Mouse (Mus musculus) CH12.LX (cell line): ENCODE measurements around the gene Psmb9. TPM values are rescaled to one million over a fixed set of nuclear protein-coding genes. Genes with fewer than 3 reads are reported as not detected.

ENCODE experiments used
- DNase-seq: peaks from one replicate; pipeline ENCODE4 v3.0.0-alpha.2; 2013; ENCODE audit errors: extremely low read depth
- H3K27ac ChIP-seq: 2 replicates; pipeline ENCODE4 v1.5.1; 2012; ENCODE audit warnings: low read depth, mild to moderate bottlenecking, control low read depth, moderate library complexity; ENCODE audit not compliant: insufficient read depth
- H3K27me3 ChIP-seq: replicated peaks from 2 replicates; pipeline ENCODE3; 2012; ENCODE audit warnings: inconsistent platforms
- H3K36me3 ChIP-seq, 2 experiments: replicated peaks in 1 of 2; 2 replicates each; pipeline versions ENCODE3 to v1.6.1; 2012; ENCODE audit warnings: inconsistent platforms in 1 of 2, low read length in 1 of 2, mild to moderate bottlenecking in 1 of 2, mixed read lengths in 1 of 2, moderate library complexity in 1 of 2; ENCODE audit not compliant: control insufficient read depth in 1 of 2, insufficient read depth in 1 of 2
- H3K4me1 ChIP-seq, 2 experiments: 2 replicates each; pipeline ENCODE4 v1.6.1; 2012; ENCODE audit warnings: inconsistent platforms in 1 of 2, moderate library complexity in 1 of 2; ENCODE audit not compliant: insufficient read depth in 2 of 2, control insufficient read depth in 1 of 2
- H3K4me2 ChIP-seq: 2 replicates; pipeline ENCODE4 v1.6.1; 2012; ENCODE audit warnings: low read depth, mild to moderate bottlenecking, control low read depth; ENCODE audit not compliant: poor library complexity, insufficient read depth, severe bottlenecking
- H3K4me3 ChIP-seq, 3 experiments: fragments of 150-350 bp in 1 of 3; sonication (generic) in 1 of 3; replicated peaks in 1 of 3; 2 replicates each; pipeline versions ENCODE3 to v1.5.1; 2011 to 2012; ENCODE audit warnings: low read depth in 2 of 3, low read length in 2 of 3, mild to moderate bottlenecking in 2 of 3, moderate library complexity in 2 of 3, control low read depth in 1 of 3, improper control_type of control experiment in 1 of 3, inconsistent platforms in 1 of 3, mixed read lengths in 1 of 3; ENCODE audit not compliant: poor library complexity in 1 of 3
- H3K79me2 ChIP-seq: replicated peaks from 2 replicates; pipeline ENCODE4 v1.6.1; 2012; ENCODE audit warnings: mild to moderate bottlenecking, moderate library complexity; ENCODE audit not compliant: control insufficient read depth, poor library complexity, insufficient read depth, severe bottlenecking; ENCODE audit errors: extremely low read depth
- H3K9ac ChIP-seq: 2 replicates; pipeline ENCODE4 v1.6.1; 2012; ENCODE audit warnings: low read depth, mild to moderate bottlenecking, control low read depth, moderate library complexity; ENCODE audit not compliant: insufficient read depth
- H3K9me3 ChIP-seq: replicated peaks from 2 replicates; pipeline ENCODE3; 2012; ENCODE audit warnings: low read length, inconsistent platforms, mixed read lengths
- CTCF ChIP-seq, 2 experiments: IDR thresholded peaks in 1 of 2; conservative IDR thresholded peaks in 1 of 2; 2 replicates each; pipeline ENCODE4 v1.5.1; 2011 to 2012; ENCODE audit warnings: low read depth in 2 of 2, low read length in 2 of 2, improper control_type of control experiment in 1 of 2, inconsistent platforms in 1 of 2, mild to moderate bottlenecking in 1 of 2, moderate library complexity in 1 of 2
- ELF1 ChIP-seq: IDR thresholded peaks from 2 replicates; pipeline ENCODE4 v1.6.1; 2014; ENCODE audit warnings: low read depth, mild to moderate bottlenecking, inconsistent platforms, low read length, improper control_type of control experiment
- EP300 ChIP-seq: IDR thresholded peaks from 2 replicates; pipeline ENCODE4 v1.6.1; 2011; ENCODE audit warnings: low read length, improper control_type of control experiment
- GABPA ChIP-seq: IDR thresholded peaks from 2 replicates; pipeline ENCODE4 v1.6.1; 2012; ENCODE audit warnings: low read depth, low read length, improper control_type of control experiment, inconsistent platforms; ENCODE audit not compliant: insufficient replicate concordance
- MXI1 ChIP-seq: IDR thresholded peaks from 2 replicates; pipeline ENCODE4 v1.6.1; 2011; ENCODE audit warnings: mild to moderate bottlenecking, low read depth, low read length, improper control_type of control experiment
- PAX5 ChIP-seq: IDR thresholded peaks from 2 replicates; pipeline ENCODE4 v1.6.1; 2012; ENCODE audit warnings: low read length, inconsistent platforms, mixed read lengths
- RCOR1 ChIP-seq: conservative IDR thresholded peaks from 2 replicates; pipeline ENCODE4 v1.6.1; 2012; ENCODE audit warnings: low read depth, mild to moderate bottlenecking, inconsistent platforms, low read length, improper control_type of control experiment
- SMC3 ChIP-seq: IDR thresholded peaks from 2 replicates; pipeline ENCODE4 v1.6.1; 2011; ENCODE audit warnings: low read depth, low read length, improper control_type of control experiment
- TCF12 ChIP-seq: IDR thresholded peaks from 2 replicates; pipeline ENCODE4 v1.6.1; 2014; ENCODE audit warnings: low read depth, mild to moderate bottlenecking, inconsistent platforms, low read length, improper control_type of control experiment
- dilution Hi-C: fragments of 300-500 bp; cut with MboI; formaldehyde crosslinking; loops from 2 replicates; pipeline ENCODE4 v1.14.3; 2020; ENCODE audit warnings: low sequenced_read_pairs; ENCODE audit not compliant: extremely low pct_unique_long_range_greater_than_20kb, extremely low pct_ligation_motif_present
- in situ Hi-C: fragments of 300-500 bp; cut with MboI; formaldehyde crosslinking; loops from 3 replicates; pipeline ENCODE4 v1.14.3; 2019; ENCODE audit warnings: low sequenced_read_pairs, low pct_ligation_motif_present, low pct_unique_long_range_greater_than_20kb, mixed read lengths
- polyA plus RNA-seq: library from polyadenylated mRNA; unstranded; fragments of >175 nt; gene quantifications from 2 replicates; pipeline ENCODE4 v1.2.1, GENCODE M21; 2012; ENCODE audit warnings: low read depth; ENCODE audit not compliant: insufficient read length
- total RNA-seq, 2 experiments: library from RNA; depleted of rRNA; stranded (reverse); fragments of 300-350 nt in 1 of 2; fragments of >200 nt in 1 of 2; gene quantifications; 2 replicates each; pipeline ENCODE4 v1.2.3; 2012 to 2014

Psmb9 gene
- total and polyA plus RNA-seq, 3 experiments = 159 to 435 (median 192) TPM

DNA sequence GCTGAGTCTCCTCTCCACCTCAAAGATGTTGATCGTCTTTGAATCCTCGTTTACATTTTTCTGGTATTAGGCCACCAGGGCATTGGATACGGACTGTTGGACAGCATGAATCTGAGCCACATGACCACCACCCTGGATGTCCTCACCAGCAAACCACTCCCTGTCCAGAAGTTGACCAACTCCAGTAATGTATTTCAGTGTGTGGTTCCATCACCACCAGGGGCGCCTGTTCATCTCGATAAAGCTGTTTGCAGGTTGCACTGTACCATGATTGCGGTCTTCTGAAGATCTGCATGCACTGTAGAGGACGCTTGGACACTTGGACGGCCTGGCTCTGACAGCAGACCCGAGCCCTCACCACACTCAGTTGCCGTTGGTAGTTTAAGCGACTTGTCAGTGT, 54.3 kb downstream of the Psmb9 start:
- Histone ChIP-seq H3K27ac (no peak overlapping the region), H3K79me2 (no peaks in the 10 kb centered on the region), H3K36me3 (peaks cover 2 to 27% of the 10 kb centered on the region in 2 experiments), H3K4me1 (peaks cover 0 to 35% of the 10 kb centered on the region in 2 experiments; a peak in 3 of 4 replicates), H3K9me3 (no peaks in the 10 kb centered on the region), H3K9ac (no peak overlapping the region), H3K4me2 (no peak overlapping the region), H3K27me3 (no peaks in the 10 kb centered on the region), H3K4me3 (no peak overlapping the region)
- dilution Hi-C loops = no loop called here
- DNase-seq = no peak
- in situ Hi-C loops = no loop called here
- no peak for TF ChIP-seq RCOR1
- no peak for TF ChIP-seq PAX5
- TF ChIP-seq EP300 = no peak
- no peak for TF ChIP-seq TCF12
- TF ChIP-seq MXI1 = no peak
- TF ChIP-seq GABPA = no peak
- no peak for TF ChIP-seq ELF1
- 0 out of 2 replicates have a peak, but pooled peaks have one; percentile 3 for TF ChIP-seq SMC3
- TF ChIP-seq CTCF (conservative IDR thresholded peaks at IDR 0.05 in 1 of 2, IDR thresholded peaks at IDR 0.05 in 1 of 2; ENCODE audit: low read depth in 2 of 2, low read length in 2 of 2) = peak; percentile 28 to 59

Other genes starting within 250 kb of the Psmb9 start
Only the 20 nearest of the 27 such genes appear.
- 1,488 and 1,753 TPM in 2 replicates for gene H2-K1, start 187.4 kb downstream of the Psmb9 start, total RNA-seq (2012; rRNA removed)
- gene H2-K1, start 187.4 kb downstream of the Psmb9 start, total RNA-seq (2014; rRNA removed) = 1,386 and 1,734 TPM in 2 replicates
- 2,472 and 2,496 TPM in 2 replicates for gene H2-K1, start 187.4 kb downstream of the Psmb9 start, polyA plus RNA-seq
- 8.6 and 11.9 TPM in 2 replicates for gene Ring1, start 163.1 kb downstream of the Psmb9 start, total RNA-seq (2012; rRNA removed)
- 11.5 and 13.7 TPM in 2 replicates for gene Ring1, start 163.1 kb downstream of the Psmb9 start, total RNA-seq (2014; rRNA removed)
- 18.0 and 23.1 TPM in 2 replicates for gene Ring1, start 163.1 kb downstream of the Psmb9 start, polyA plus RNA-seq
- 44.8 and 47.1 TPM in 2 replicates for gene H2-Ke6, start 159.7 kb downstream of the Psmb9 start, total RNA-seq (2012; rRNA removed)
- 20.4 and 20.8 TPM in 2 replicates for gene H2-Ke6, start 159.7 kb downstream of the Psmb9 start, total RNA-seq (2014; rRNA removed)
- gene H2-Ke6, start 159.7 kb downstream of the Psmb9 start, polyA plus RNA-seq = 31.7 and 34.5 TPM in 2 replicates
- 116 and 160 TPM in 2 replicates for gene Slc39a7, start 156.1 kb downstream of the Psmb9 start, total RNA-seq (2012; rRNA removed)
- 96.8 and 97.2 TPM in 2 replicates for gene Slc39a7, start 156.1 kb downstream of the Psmb9 start, total RNA-seq (2014; rRNA removed)
- gene Slc39a7, start 156.1 kb downstream of the Psmb9 start, polyA plus RNA-seq = 105 and 108 TPM in 2 replicates
- 42.7 and 47.7 TPM in 2 replicates for gene Rxrb, start 156.0 kb downstream of the Psmb9 start, total RNA-seq (2012; rRNA removed)
- 27.0 and 27.4 TPM in 2 replicates for gene Rxrb, start 156.0 kb downstream of the Psmb9 start, total RNA-seq (2014; rRNA removed)
- 36.9 and 41.4 TPM in 2 replicates for gene Rxrb, start 156.0 kb downstream of the Psmb9 start, polyA plus RNA-seq
- 6.0 and 7.6 TPM in 2 replicates for gene Col11a2, start 148.3 kb downstream of the Psmb9 start, total RNA-seq (2012; rRNA removed)
- 3.0 and 4.5 TPM in 2 replicates for gene Col11a2, start 148.3 kb downstream of the Psmb9 start, total RNA-seq (2014; rRNA removed)
- 5.8 and 7.2 TPM in 2 replicates for gene Col11a2, start 148.3 kb downstream of the Psmb9 start, polyA plus RNA-seq
- gene H2-Oa, start 95.4 kb downstream of the Psmb9 start, total RNA-seq (2012; rRNA removed) = 16.1 and 21.5 TPM in 2 replicates
- gene H2-Oa, start 95.4 kb downstream of the Psmb9 start, total RNA-seq (2014; rRNA removed) = 32.8 and 42.7 TPM in 2 replicates
- 30.5 and 40.4 TPM in 2 replicates for gene H2-Oa, start 95.4 kb downstream of the Psmb9 start, polyA plus RNA-seq
- 67.7 and 77.4 TPM in 2 replicates for gene H2-DMa, start 68.2 kb downstream of the Psmb9 start, total RNA-seq (2012; rRNA removed)
- gene H2-DMa, start 68.2 kb downstream of the Psmb9 start, total RNA-seq (2014; rRNA removed) = 114 and 119 TPM in 2 replicates
- gene H2-DMa, start 68.2 kb downstream of the Psmb9 start, polyA plus RNA-seq = 82.5 and 112 TPM in 2 replicates
- 101 and 125 TPM in 2 replicates for gene Brd2, start 65.1 kb downstream of the Psmb9 start, total RNA-seq (2012; rRNA removed)
- gene Brd2, start 65.1 kb downstream of the Psmb9 start, total RNA-seq (2014; rRNA removed) = 137 and 141 TPM in 2 replicates
- 247 and 252 TPM in 2 replicates for gene Brd2, start 65.1 kb downstream of the Psmb9 start, polyA plus RNA-seq
- gene H2-DMb2, start 44.5 kb downstream of the Psmb9 start, total RNA-seq (2012; rRNA removed) = 107 and 135 TPM in 2 replicates
- gene H2-DMb2, start 44.5 kb downstream of the Psmb9 start, total RNA-seq (2014; rRNA removed) = 173 and 199 TPM in 2 replicates
- gene H2-DMb2, start 44.5 kb downstream of the Psmb9 start, polyA plus RNA-seq = 161 and 175 TPM in 2 replicates
- 60.7 and 67.0 TPM in 2 replicates for gene H2-DMb1, start 34.7 kb downstream of the Psmb9 start, total RNA-seq (2012; rRNA removed)
- gene H2-DMb1, start 34.7 kb downstream of the Psmb9 start, total RNA-seq (2014; rRNA removed) = 77.4 and 102 TPM in 2 replicates
- gene H2-DMb1, start 34.7 kb downstream of the Psmb9 start, polyA plus RNA-seq = 147 and 149 TPM in 2 replicates
- 164 and 184 TPM in 2 replicates for gene Tap1, start 211 bp downstream of the Psmb9 start, total RNA-seq (2012; rRNA removed)
- gene Tap1, start 211 bp downstream of the Psmb9 start, total RNA-seq (2014; rRNA removed) = 90.1 and 102 TPM in 2 replicates
- 157 and 161 TPM in 2 replicates for gene Tap1, start 211 bp downstream of the Psmb9 start, polyA plus RNA-seq
- gene Psmb8, start 10.0 kb upstream of the Psmb9 start, total RNA-seq (2012; rRNA removed) = 989 and 1,092 TPM in 2 replicates
- gene Psmb8, start 10.0 kb upstream of the Psmb9 start, total RNA-seq (2014; rRNA removed) = 846 and 857 TPM in 2 replicates
- gene Psmb8, start 10.0 kb upstream of the Psmb9 start, polyA plus RNA-seq = 652 and 654 TPM in 2 replicates
- 110 and 116 TPM in 2 replicates for gene Tap2, start 15.8 kb upstream of the Psmb9 start, total RNA-seq (2012; rRNA removed)
- 54.8 and 62.2 TPM in 2 replicates for gene Tap2, start 15.8 kb upstream of the Psmb9 start, total RNA-seq (2014; rRNA removed)
- 121 and 124 TPM in 2 replicates for gene Tap2, start 15.8 kb upstream of the Psmb9 start, polyA plus RNA-seq
- 8.4 and 13.7 TPM in 2 replicates for gene H2-Ob, start 51.1 kb upstream of the Psmb9 start, total RNA-seq (2012; rRNA removed)
- 31.9 and 39.7 TPM in 2 replicates for gene H2-Ob, start 51.1 kb upstream of the Psmb9 start, total RNA-seq (2014; rRNA removed)
- 19.9 and 27.2 TPM in 2 replicates for gene H2-Ob, start 51.1 kb upstream of the Psmb9 start, polyA plus RNA-seq
- gene H2-Ab1, start 69.9 kb upstream of the Psmb9 start, total RNA-seq (2012; rRNA removed) = 114 and 158 TPM in 2 replicates
- gene H2-Ab1, start 69.9 kb upstream of the Psmb9 start, total RNA-seq (2014; rRNA removed) = 105 and 119 TPM in 2 replicates
- 634 and 699 TPM in 2 replicates for gene H2-Ab1, start 69.9 kb upstream of the Psmb9 start, polyA plus RNA-seq
- 385 and 450 TPM in 2 replicates for gene H2-Aa, start 100.1 kb upstream of the Psmb9 start, total RNA-seq (2012; rRNA removed)
- gene H2-Aa, start 100.1 kb upstream of the Psmb9 start, total RNA-seq (2014; rRNA removed) = 481 and 488 TPM in 2 replicates
- gene H2-Aa, start 100.1 kb upstream of the Psmb9 start, polyA plus RNA-seq = 930 and 958 TPM in 2 replicates
- 574 and 629 TPM in 2 replicates for gene H2-Eb1, start 118.1 kb upstream of the Psmb9 start, total RNA-seq (2012; rRNA removed)
- 511 and 534 TPM in 2 replicates for gene H2-Eb1, start 118.1 kb upstream of the Psmb9 start, total RNA-seq (2014; rRNA removed)
- gene H2-Eb1, start 118.1 kb upstream of the Psmb9 start, polyA plus RNA-seq = 898 and 899 TPM in 2 replicates
- 5.8 and 6.8 TPM in 2 replicates for gene H2-Eb2, start 137.9 kb upstream of the Psmb9 start, total RNA-seq (2012; rRNA removed)
- gene H2-Eb2, start 137.9 kb upstream of the Psmb9 start, total RNA-seq (2014; rRNA removed) = 10.9 and 12.2 TPM in 2 replicates
- gene H2-Eb2, start 137.9 kb upstream of the Psmb9 start, polyA plus RNA-seq = 10.2 and 11.4 TPM in 2 replicates
- 1.1 and 1.2 TPM in 2 replicates for gene Btnl2, start 167.1 kb upstream of the Psmb9 start, total RNA-seq (2012; rRNA removed)
- 1.9 and 2.0 TPM in 2 replicates for gene Btnl2, start 167.1 kb upstream of the Psmb9 start, total RNA-seq (2014; rRNA removed)
- 4.8 and 5.6 TPM in 2 replicates for gene Btnl2, start 167.1 kb upstream of the Psmb9 start, polyA plus RNA-seq